Mouse (Mus musculus) central nervous system, embryonic 18 days (tissue): ENCODE results near the gene Lgals2. TPM values are rescaled to one million over a fixed set of nuclear protein-coding genes. Genes with fewer than 3 reads are reported as not detected.

Experiments
- polyA plus RNA-seq: library from polyadenylated mRNA; depleted of rRNA; stranded (reverse); fragments of >200 nt; gene quantifications from 2 replicates; pipeline ENCODE4 v1.2.3, GENCODE M21; 2012; rRNA removed

Gene Lgals2
- 0.11 TPM in 1 of 2 replicates, not detected in the other for polyA plus RNA-seq

DNA sequence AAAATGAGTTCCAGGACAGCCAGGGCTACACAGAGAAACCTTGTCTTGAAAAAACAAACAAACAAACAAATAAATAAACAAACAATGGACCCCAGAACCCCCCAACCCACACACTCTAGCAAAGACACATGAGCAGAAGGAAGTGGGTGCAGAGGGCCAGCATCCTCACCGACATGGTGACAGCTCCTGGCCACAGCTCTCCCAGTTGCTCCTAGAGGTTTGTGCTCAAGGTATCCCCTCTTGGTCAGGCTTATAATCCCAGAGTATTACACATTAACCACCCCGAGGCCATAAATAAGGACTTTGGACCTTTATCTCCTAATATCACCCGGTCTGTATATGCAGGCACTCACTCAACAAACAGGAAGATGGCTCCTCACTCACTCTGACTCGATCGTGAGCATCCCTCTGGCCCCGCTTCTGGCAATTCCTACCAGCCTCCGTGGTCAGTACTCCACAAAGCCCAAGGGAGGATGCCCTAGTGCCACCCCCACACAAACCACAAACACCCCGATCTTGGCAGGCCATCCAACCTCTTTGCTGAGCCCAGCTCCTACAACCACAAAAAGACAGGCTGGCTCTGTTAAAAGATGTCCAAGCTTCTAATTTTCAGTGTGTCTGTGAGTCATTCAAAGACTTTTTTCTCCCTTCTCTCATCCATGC is at the start of gene Lgals2:
Lgals2 (minus strand) TSS at position 227 of the 663 bp plus-strand sequence.

DNA sequence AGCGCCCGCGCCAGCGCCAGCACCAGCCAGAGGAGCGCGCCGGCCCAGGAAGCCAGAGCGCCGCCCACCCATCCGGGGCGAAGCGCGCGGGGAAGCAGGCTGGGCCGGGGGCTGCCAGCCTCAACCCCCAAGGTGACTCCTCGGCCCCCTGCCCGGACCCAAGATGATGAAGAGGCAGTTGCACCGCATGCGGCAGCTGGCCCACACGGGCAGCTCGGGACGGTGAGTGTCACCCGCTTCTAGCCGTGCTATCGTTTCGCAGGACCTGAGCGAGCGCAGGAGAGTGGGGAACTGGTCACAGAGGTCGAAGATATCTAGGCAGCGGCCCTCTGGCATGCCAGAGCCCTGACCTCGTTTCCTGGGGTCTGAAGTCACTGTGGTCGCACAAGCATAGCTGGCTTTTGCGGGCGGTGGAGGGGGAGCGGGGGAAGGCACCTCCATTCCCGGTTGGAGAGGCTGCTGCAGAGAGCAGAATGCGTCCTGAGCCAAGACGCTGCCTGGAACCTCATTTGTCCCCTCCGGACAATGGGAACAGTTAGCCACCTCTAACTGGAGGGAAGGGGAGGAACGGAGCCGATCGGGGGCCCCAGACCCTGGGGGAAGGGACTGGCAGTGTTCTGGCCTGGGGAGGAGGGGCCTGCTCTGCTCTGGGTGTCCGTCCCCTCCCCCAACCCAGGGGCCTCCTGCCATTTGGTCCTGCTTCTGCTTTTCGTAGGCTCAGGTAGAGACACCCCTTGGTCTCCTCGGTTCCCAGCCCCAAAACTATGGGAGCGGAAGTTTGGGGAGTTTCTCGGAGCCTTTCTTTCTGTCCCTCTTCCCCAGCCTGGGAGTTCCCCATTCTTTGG is 44.6 kb upstream of the Lgals2 start, which contains the start of gene Sh3bp1:
Sh3bp1 (plus strand) TSS at position 29 of the 845 bp plus-strand sequence.

DNA sequence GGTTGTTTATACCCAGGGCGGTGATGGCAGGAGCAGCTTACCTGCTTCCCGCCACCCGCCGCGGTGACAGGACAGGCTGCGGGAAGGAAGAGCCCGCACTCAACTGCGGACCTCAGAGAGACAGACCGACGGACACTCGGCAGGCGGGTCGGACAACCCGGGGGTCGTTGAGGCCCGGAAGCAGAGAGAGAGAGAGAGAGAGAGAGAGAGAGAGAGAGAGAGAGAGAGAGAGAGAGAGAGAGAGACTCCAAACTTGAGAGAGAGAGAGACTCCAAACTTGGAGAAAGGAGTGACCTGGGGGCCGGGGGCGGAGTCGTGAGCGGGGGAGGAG is 44.0 kb upstream of the Lgals2 start, which contains the start of gene Gm49510:
Gm49510 (plus strand) TSS at position 259 of the 331 bp plus-strand sequence.

DNA sequence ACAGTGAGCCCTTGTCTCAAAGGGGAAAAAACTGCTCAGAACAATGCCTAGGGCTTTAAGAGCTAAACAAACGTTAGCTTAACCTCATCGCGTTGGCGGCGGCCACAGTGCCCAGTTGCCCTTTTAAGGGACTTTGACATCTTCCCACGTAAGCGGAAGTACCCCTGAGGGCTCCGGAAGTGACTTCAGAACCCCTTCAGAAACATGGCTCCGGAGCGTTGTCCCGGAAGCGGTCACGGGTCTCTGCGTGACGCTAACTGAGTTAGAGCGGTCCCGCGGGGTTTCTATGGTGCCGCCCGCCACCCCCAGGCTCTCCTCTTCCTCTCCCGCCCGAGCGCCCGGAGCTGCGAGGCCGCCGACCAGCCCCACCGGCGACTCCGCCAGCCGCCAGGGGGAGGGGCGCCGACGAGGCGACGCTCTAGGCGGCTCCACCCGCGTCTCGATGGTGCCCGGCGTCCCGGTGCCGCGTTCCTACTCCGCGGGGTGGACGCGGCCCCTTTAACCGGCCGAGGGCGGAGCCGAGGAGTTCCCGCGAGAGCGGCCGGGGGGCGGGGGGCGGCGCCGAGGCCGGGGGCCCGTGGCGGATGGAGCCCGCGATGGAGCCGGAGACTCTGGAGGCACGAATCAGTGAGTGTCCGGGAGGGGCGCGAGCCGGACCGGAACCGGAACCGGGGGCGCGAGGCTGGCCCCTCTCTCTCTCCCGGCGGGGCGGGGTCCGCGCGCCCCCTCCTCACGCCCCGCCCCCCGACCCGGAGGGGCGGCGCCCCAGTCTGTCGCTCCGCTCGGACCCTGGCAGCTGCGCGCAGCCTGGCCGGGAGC is 21.9 kb upstream of the Lgals2 start, which contains the start of gene Gga1:
Gga1 (plus strand) TSS at position 200 of the 819 bp plus-strand sequence.

DNA sequence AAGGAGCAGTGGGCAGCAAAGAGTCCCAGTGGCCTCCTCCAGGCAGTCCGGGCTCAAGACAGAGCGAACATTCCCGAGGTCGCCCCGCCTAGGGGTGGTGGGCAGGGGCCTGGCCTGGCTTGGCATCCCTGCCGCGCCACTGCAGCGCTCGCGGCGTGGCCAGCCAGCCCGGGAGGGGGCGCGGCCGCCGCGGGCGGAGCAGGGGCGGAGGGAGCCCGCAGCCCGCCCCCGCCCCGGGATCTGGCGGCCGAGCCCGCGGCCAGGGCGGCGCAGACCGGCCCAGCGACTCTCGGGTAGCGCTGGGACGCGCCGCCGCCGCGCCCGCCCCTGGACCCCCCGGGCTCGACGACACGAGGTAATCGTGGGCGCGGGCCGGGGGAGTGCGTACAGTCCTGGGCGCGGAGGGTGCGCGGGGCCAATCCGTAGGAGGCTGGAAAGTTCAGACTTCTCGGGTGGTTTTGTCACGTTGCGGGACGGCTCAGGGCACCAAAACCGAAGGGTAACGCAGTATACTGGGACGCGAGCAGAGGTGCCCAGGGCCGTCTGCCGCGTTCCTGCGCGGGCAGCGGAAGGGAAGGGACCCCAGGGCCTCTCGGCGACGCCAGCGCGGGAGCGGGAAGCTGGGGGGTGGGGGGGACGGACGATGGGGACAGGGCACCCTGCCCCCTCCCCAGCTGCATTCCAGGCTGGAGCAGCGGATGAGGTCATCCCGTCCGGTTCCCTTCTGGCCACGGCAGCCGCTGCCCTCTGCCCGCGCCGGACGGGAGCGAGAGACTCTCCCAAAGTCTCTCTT is 12.8 kb downstream of the Lgals2 start, which contains the start of gene Cdc42ep1:
Cdc42ep1 (plus strand) TSS at position 254 of the 793 bp plus-strand sequence.

DNA sequence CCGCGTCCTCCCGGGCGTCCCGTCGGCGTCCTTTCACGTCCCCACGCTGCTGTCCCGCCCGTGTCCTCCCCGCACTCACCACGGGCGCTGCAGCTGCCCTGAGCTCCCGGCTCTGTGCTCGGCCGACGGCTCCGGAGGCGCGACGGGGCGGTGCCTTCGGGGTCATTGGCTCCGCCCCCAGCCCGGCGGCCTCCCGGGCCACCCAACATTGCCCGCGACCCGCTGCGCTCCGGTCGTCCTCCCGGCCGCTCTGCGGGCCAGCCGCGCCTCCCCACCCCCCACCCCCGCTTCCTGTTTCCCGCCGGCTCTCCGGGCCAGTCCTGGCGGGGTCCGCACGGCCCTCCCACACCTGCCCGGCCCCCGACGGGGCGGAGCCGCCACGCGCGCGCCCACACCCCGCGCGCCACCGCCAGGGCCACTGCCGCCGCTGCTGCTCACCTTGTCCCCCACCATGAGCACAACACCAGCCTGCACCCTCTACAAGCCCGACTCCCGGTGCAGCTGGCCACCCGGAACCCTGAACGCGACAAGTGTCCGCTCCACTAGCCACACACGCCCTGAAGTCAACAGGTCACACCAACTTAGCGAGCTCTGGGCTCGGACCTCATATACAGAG is 52.4 kb downstream of the Lgals2 start, which contains the start of gene Card10:
Card10 (minus strand) TSS at position 267 of the 616 bp plus-strand sequence.

Other genes with a start within 250 kb of the Lgals2 start
- 27.7 and 33.0 TPM in 2 replicates for gene Elfn2, start 136.8 kb downstream of the Lgals2 start, polyA plus RNA-seq
- 14.3 and 15.5 TPM in 2 replicates for gene Mfng, start 82.1 kb downstream of the Lgals2 start, polyA plus RNA-seq
- 5.8 and 6.5 TPM in 2 replicates for gene Card10, start 52.5 kb downstream of the Lgals2 start, polyA plus RNA-seq
- gene Cdc42ep1, start 12.9 kb downstream of the Lgals2 start, polyA plus RNA-seq: 9.2 and 10.9 TPM in 2 replicates
- gene Gga1, start 21.7 kb upstream of the Lgals2 start, polyA plus RNA-seq: 54.1 and 61.2 TPM in 2 replicates
- gene Gm49510, start 44.1 kb upstream of the Lgals2 start, polyA plus RNA-seq: not detected in 2 replicates
- gene Sh3bp1, start 44.2 kb upstream of the Lgals2 start, polyA plus RNA-seq: 6.9 and 7.5 TPM in 2 replicates
- 167 and 168 TPM in 2 replicates for gene Pdxp, start 58.4 kb upstream of the Lgals2 start, polyA plus RNA-seq
- 56.7 and 143 TPM in 2 replicates for gene Lgals1, start 71.2 kb upstream of the Lgals2 start, polyA plus RNA-seq
- 49.7 and 50.2 TPM in 2 replicates for gene Nol12, start 79.4 kb upstream of the Lgals2 start, polyA plus RNA-seq
- gene Triobp, start 92.2 kb upstream of the Lgals2 start, polyA plus RNA-seq: 45.7 and 55.1 TPM in 2 replicates
- gene H1f0, start 172.9 kb upstream of the Lgals2 start, polyA plus RNA-seq: 142 and 150 TPM in 2 replicates
- 0.23 and 0.38 TPM in 2 replicates for gene Galr3, start 186.4 kb upstream of the Lgals2 start, polyA plus RNA-seq
- gene Ankrd54, start 207.4 kb upstream of the Lgals2 start, polyA plus RNA-seq: 49.4 and 57.3 TPM in 2 replicates
- 154 and 158 TPM in 2 replicates for gene Eif3l, start 219.7 kb upstream of the Lgals2 start, polyA plus RNA-seq